14 mouse cellular contexts compared by ENCODE assay signal in the genomic region with DNA sequence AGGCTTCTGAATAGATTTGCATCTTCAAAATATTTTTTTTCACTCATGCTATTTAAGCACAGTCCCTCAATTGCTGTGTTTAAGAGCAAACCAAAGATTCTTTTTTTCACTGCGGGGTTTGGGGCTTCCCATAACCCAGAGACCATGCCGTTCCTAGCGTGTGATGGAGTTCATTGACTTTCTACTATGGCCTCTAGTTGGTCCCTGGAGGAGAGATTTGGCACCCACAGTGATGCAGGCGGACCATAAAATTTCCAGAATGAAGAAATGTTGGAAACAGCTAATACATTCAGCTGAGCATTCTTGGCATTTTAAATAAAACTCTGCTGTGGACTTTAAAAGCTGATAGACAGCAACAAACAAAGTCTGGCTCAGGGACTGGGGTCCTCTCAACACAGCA.
DNase-seq lines count a peak whose midpoint lies in the region; ATAC-seq and TF ChIP-seq lines count a peak whose summit lies in the region.
"Had no signal": no experiment of that assay in that cellular context is flagged by ENCODE, and none has a peak within 500 bp of the region (broad histone marks: within the 10 kb centered on the region; RNA-seq: fewer than 3 reads in every experiment).

No protein-coding gene starts in this region.

- TF ChIP-seq POLR2A in limb, embryonic 14.5 days (IDR thresholded peaks at IDR 0.05; ENCODE audit: borderline replicate concordance, extremely low read depth, insufficient read depth, insufficient read length), result no peak

- H3K9me3 ChIP-seq in heart, embryonic 12.5 days (replicated peaks), result 0 out of 2 replicates have a peak, but pooled peaks cover 3% of the 10 kb centered on the region
- no peaks in the 10 kb centered on the region for H3K9me3 ChIP-seq in limb, embryonic 14.5 days (ENCODE audit: control insufficient read depth, low read length)
- no peaks in the 10 kb centered on the region for H3K9me3 ChIP-seq in limb, embryonic 10.5 days (replicated peaks)
- H3K9me3 ChIP-seq: embryonic facial prominence, embryonic 15.5 days; kidney, embryonic 15.5 days; midbrain, embryonic 10.5 days; neural tube, embryonic 13.5 days had no signal

- no peaks in the 10 kb centered on the region for H3K4me1 ChIP-seq in heart, embryonic 12.5 days (replicated peaks)
- peaks cover 8% of the 10 kb centered on the region for H3K4me1 ChIP-seq in limb, embryonic 14.5 days (ENCODE audit: control insufficient read depth, insufficient read depth, low read length)
- no peaks in the 10 kb centered on the region for H3K4me1 ChIP-seq in limb, embryonic 10.5 days
- H3K4me1 ChIP-seq: embryonic facial prominence, embryonic 15.5 days; kidney, embryonic 15.5 days; midbrain, embryonic 10.5 days; neural tube, embryonic 13.5 days had no signal

- H3K4me3 ChIP-seq in heart, embryonic 12.5 days, result no peak overlapping the region
- no peak overlapping the region for H3K4me3 ChIP-seq in limb, embryonic 14.5 days (replicated peaks; ENCODE audit: low read length)
- no peak overlapping the region for H3K4me3 ChIP-seq in limb, embryonic 10.5 days
- H3K4me3 ChIP-seq: embryonic facial prominence, embryonic 15.5 days; kidney, embryonic 15.5 days; midbrain, embryonic 10.5 days; neural tube, embryonic 13.5 days had no signal

- H3K27me3 ChIP-seq in heart, embryonic 12.5 days (replicated peaks), result no peaks in the 10 kb centered on the region
- no peaks in the 10 kb centered on the region for H3K27me3 ChIP-seq in limb, embryonic 14.5 days (ENCODE audit: control insufficient read depth, insufficient read depth, low read length)
- H3K27me3 ChIP-seq in limb, embryonic 10.5 days (ENCODE audit: low read depth, poor library complexity, severe bottlenecking), result no peaks in the 10 kb centered on the region
- H3K27me3 ChIP-seq: embryonic facial prominence, embryonic 15.5 days; kidney, embryonic 15.5 days; neural tube, embryonic 13.5 days had no signal

- H3K27ac ChIP-seq in heart, embryonic 12.5 days (ENCODE audit: poor library complexity, severe bottlenecking), result no peak overlapping the region
- no peak overlapping the region for H3K27ac ChIP-seq in limb, embryonic 14.5 days (replicated peaks; ENCODE audit: low read depth, low read length)
- no peak overlapping the region for H3K27ac ChIP-seq in limb, embryonic 10.5 days
- H3K27ac ChIP-seq: embryonic facial prominence, embryonic 15.5 days; hindbrain, postnatal 0 days; kidney, embryonic 15.5 days; midbrain, embryonic 10.5 days; neural tube, embryonic 13.5 days had no signal

- no peak overlapping the region for H3K9ac ChIP-seq in heart, embryonic 12.5 days
- no peak overlapping the region for H3K9ac ChIP-seq in limb, embryonic 14.5 days (ENCODE audit: low read depth, low read length, severe bottlenecking)
- H3K9ac ChIP-seq: embryonic facial prominence, embryonic 15.5 days; kidney, embryonic 15.5 days; neural tube, embryonic 13.5 days had no signal

- 77% methylated on average over 4 of the region's 4 CpGs for WGBS in heart, embryonic 12.5 days
- 58% methylated on average over 4 of the region's 4 CpGs for WGBS in limb, embryonic 14.5 days
- WGBS in limb, embryonic 10.5 days, result 86% methylated on average over 4 of the region's 4 CpGs

- no peak for ATAC-seq in heart, embryonic 12.5 days (ENCODE audit: insufficient number of reproducible peaks, low FRiP score)
- peak; percentile 62; the same call in 1 of the 2 replicates for ATAC-seq in limb, embryonic 14.5 days (ENCODE audit: low FRiP score, low read depth)
- ATAC-seq: CD4-positive, CD25-positive, alpha-beta regulatory T cell, adult 4 months; hindbrain, postnatal 0 days had no signal

- DNase-seq in heart, adult 18-20 months, result peak; percentile 55 to 64
- DNase-seq in limb, embryonic 14.5 days (ENCODE audit: low spot score), result peak; percentile 55
- DNase-seq in limb, embryonic 10.5 days (ENCODE audit: low spot score), result no peak
- DNase-seq in heart, adult 8-10 months (ENCODE audit: low spot score), result peak; percentile 57
- peak; percentile 46 for DNase-seq in skeletal muscle tissue, adult 2 months (ENCODE audit: low read depth, low spot score)
- DNase-seq in ovary, postnatal 10 days (ENCODE audit: low spot score), result no peak
- DNase-seq: thymus, adult 2 months had no signal

- no peaks in the 10 kb centered on the region for H3K36me3 ChIP-seq in heart, embryonic 12.5 days
- no peaks in the 10 kb centered on the region for H3K36me3 ChIP-seq in limb, embryonic 14.5 days (ENCODE audit: control insufficient read depth, insufficient read depth, low read length)
- H3K36me3 ChIP-seq in limb, embryonic 10.5 days, result no peaks in the 10 kb centered on the region
- H3K36me3 ChIP-seq: embryonic facial prominence, embryonic 15.5 days; kidney, embryonic 15.5 days; midbrain, embryonic 10.5 days; neural tube, embryonic 13.5 days had no signal

- no peak overlapping the region for H3K4me2 ChIP-seq in heart, embryonic 12.5 days
- H3K4me2 ChIP-seq in limb, embryonic 14.5 days (replicated peaks; ENCODE audit: low read depth, low read length, severe bottlenecking), result no peak overlapping the region
- H3K4me2 ChIP-seq: embryonic facial prominence, embryonic 15.5 days; kidney, embryonic 15.5 days; neural tube, embryonic 13.5 days had no signal

Comparison
In these comparisons a context has a peak if more than half of its experiments do, and no peak if none do; other contexts are left out.
1. DNase-seq: peak in heart, adult 18-20 months (2 of 2), limb, embryonic 14.5 days (single experiment), heart, adult 8-10 months (single experiment) and skeletal muscle tissue, adult 2 months (single experiment); none in limb, embryonic 10.5 days (single experiment) and ovary, postnatal 10 days (single experiment).